Comparison of ENCODE assay signal across 11 mouse cellular contexts in the genomic region with DNA sequence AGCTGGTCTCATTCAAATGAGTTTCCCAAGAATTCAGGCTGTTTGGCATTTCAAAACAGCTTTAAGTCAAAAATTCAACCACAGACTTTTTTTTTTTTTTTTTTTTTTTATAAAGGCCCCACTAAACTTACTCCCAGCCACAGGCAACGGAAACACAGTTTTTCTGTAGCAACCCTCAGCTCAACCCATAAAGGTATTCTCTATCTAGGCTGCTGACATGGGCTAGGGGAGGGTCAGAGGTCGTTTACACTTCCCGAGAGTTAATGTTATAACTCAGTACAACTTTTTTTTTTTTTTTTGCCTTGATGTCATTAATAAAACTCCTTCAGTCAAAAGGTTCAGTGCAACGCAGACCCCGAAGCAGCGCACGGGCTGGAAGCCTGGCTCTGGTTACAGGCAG.
DNase-seq lines count a peak whose midpoint lies in the region; ATAC-seq and TF ChIP-seq lines count a peak whose summit lies in the region.
"Had no signal": no experiment of that assay in that cellular context is flagged by ENCODE, and none has a peak within 500 bp of the region (broad histone marks: within the 10 kb centered on the region; RNA-seq: fewer than 3 reads in every experiment).

No protein-coding gene starts in this region.

- no peak for TF ChIP-seq EP300 in heart, adult 2 months (IDR thresholded peaks at IDR 0.05; ENCODE audit: insufficient read depth, low read depth, low read length)

- peak overlapping the region; percentile 45 for H3K4me2 ChIP-seq in embryonic facial prominence, embryonic 13.5 days
- H3K4me2 ChIP-seq: limb, embryonic 12.5 days; neural tube, embryonic 13.5 days had no signal

- 74% methylated on average over 7 of the region's 7 CpGs for WGBS in heart, adult 2 months
- WGBS in embryonic facial prominence, embryonic 13.5 days, result 20% methylated on average over 7 of the region's 7 CpGs

- H3K4me1 ChIP-seq in heart, adult 2 months (ENCODE audit: control insufficient read depth, insufficient read depth, low read length), result peaks cover 4% of the 10 kb centered on the region
- peaks cover 38% of the 10 kb centered on the region for H3K4me1 ChIP-seq in embryonic facial prominence, embryonic 13.5 days
- H3K4me1 ChIP-seq: limb, embryonic 12.5 days; neural tube, embryonic 13.5 days had no signal

- intact Hi-C loops in heart, adult 2 months (cut with DNase I), result no loop called here

- H3K9ac ChIP-seq in heart, adult 2 months (ENCODE audit: low read depth, low read length), result no peak overlapping the region
- H3K9ac ChIP-seq in embryonic facial prominence, embryonic 13.5 days, result no peak overlapping the region
- H3K9ac ChIP-seq: limb, embryonic 12.5 days; neural tube, embryonic 13.5 days had no signal

- DNase-seq in heart, adult 2 months, result no peak
- DNase-seq in heart, adult 18-20 months, result no peak
- peak; percentile 63 for DNase-seq in CD4-positive, CD25-positive, alpha-beta regulatory T cell, adult 2 months (ENCODE audit: low read depth, low spot score)
- no peak for DNase-seq in cerebellum, adult 11-12 months
- no peak for DNase-seq in layer of hippocampus, postnatal 25 days (ENCODE audit: extremely low spot score in 1 of 2, low spot score in 1 of 2)

- TF ChIP-seq CTCF in heart, adult 2 months (IDR thresholded peaks at IDR 0.05), result no peak

- ATAC-seq in embryonic facial prominence, embryonic 13.5 days (ENCODE audit: insufficient number of reproducible peaks, insufficient read depth, low FRiP score, low TSS enrichment, low read depth), result no peak
- 0 out of 2 replicates have a peak, but pooled peaks have one; percentile 15 for ATAC-seq in megakaryocyte progenitor cell, adult 5-6 weeks (replicated peaks; ENCODE audit: poor library complexity)
- ATAC-seq in erythroid progenitor cell, adult 5-6 weeks (replicated peaks; ENCODE audit: low FRiP score, poor library complexity, severe bottlenecking), result no peak

- H3K27me3 ChIP-seq in heart, adult 2 months (ENCODE audit: control insufficient read depth, insufficient read depth, low read length), result no peaks in the 10 kb centered on the region
- H3K27me3 ChIP-seq in embryonic facial prominence, embryonic 13.5 days, result no peaks in the 10 kb centered on the region
- H3K27me3 ChIP-seq: limb, embryonic 12.5 days; neural tube, embryonic 13.5 days had no signal

- no peaks in the 10 kb centered on the region for H3K9me3 ChIP-seq in embryonic facial prominence, embryonic 13.5 days
- H3K9me3 ChIP-seq: forebrain, embryonic 10.5 days; neural tube, embryonic 13.5 days had no signal

- H3K27ac ChIP-seq in heart, adult 2 months, result peak overlapping the region; percentile 51; the same call in 1 of the 2 replicates
- 0 out of 2 replicates have a peak overlapping the region, but pooled peaks have one; percentile 23 for H3K27ac ChIP-seq in embryonic facial prominence, embryonic 13.5 days
- H3K27ac ChIP-seq: forebrain, embryonic 10.5 days; limb, embryonic 12.5 days; neural tube, embryonic 13.5 days had no signal

- peaks cover 3% of the 10 kb centered on the region for H3K36me3 ChIP-seq in heart, adult 2 months (ENCODE audit: control insufficient read depth, insufficient read depth, low read length)
- 0 out of 2 replicates have a peak, but pooled peaks cover 4% of the 10 kb centered on the region for H3K36me3 ChIP-seq in embryonic facial prominence, embryonic 13.5 days
- H3K36me3 ChIP-seq: forebrain, embryonic 10.5 days; limb, embryonic 12.5 days had no signal

- no peak for TF ChIP-seq POLR2A in heart, adult 2 months (IDR thresholded peaks at IDR 0.05; ENCODE audit: insufficient read depth, low read depth, low read length)

- H3K4me3 ChIP-seq in heart, adult 2 months, result peak overlapping the region; percentile 29; the same call in 1 of the 2 replicates
- no peak overlapping the region for H3K4me3 ChIP-seq in embryonic facial prominence, embryonic 13.5 days
- H3K4me3 ChIP-seq: forebrain, embryonic 10.5 days; limb, embryonic 12.5 days; neural tube, embryonic 13.5 days had no signal

- no peaks in the 10 kb centered on the region; the same call in none of the 2 replicates for H3K79me2 ChIP-seq in heart, adult 2 months (replicated peaks; ENCODE audit: control insufficient read depth, insufficient read depth, low read length)
